Mouse (Mus musculus) left cerebral cortex, adult 9 months (tissue): ENCODE results near the gene Fut8.
"Not testable (repeated sequence)": the region's sequence is repeated elsewhere in the genome, so short reads cannot be mapped to it uniquely, and the experiment has no call there.

Experiments
- DNase-seq, 2 experiments: peaks; one replicate each; pipeline ENCODE4 v3.0.0; 2022; ENCODE audit warnings: low spot score in 2 of 2

Fut8 gene

DNA sequence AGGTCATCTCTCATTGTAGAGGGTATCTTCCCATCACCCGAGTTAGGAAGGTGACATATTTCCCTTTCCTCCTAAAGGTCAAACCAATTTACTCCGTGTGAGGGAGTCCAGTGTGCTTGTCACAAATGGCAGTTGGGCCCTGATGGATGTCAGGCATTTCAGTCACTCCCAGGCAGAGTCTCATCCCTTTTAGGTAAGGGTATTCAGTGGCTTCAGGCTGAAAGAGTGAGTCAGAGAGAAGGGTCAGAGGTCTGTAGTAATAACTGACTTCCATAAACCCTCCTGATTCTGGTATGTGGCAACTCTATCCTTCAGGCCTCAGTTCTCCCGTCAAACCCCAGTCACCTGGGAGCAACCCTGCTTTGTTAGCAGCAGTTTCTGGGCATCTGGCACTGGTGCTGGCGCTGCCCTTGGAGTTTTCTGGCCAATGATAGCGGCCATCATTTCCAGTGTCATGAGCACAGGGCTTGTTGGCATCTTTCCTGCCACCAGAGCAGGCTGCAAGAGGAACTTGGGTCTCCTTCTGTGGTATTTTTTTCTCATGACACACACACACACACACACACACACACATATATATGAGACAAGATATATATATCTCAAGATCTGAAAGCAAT, 262.6 kb downstream of the Fut8 start:
- no peak for DNase-seq

DNA sequence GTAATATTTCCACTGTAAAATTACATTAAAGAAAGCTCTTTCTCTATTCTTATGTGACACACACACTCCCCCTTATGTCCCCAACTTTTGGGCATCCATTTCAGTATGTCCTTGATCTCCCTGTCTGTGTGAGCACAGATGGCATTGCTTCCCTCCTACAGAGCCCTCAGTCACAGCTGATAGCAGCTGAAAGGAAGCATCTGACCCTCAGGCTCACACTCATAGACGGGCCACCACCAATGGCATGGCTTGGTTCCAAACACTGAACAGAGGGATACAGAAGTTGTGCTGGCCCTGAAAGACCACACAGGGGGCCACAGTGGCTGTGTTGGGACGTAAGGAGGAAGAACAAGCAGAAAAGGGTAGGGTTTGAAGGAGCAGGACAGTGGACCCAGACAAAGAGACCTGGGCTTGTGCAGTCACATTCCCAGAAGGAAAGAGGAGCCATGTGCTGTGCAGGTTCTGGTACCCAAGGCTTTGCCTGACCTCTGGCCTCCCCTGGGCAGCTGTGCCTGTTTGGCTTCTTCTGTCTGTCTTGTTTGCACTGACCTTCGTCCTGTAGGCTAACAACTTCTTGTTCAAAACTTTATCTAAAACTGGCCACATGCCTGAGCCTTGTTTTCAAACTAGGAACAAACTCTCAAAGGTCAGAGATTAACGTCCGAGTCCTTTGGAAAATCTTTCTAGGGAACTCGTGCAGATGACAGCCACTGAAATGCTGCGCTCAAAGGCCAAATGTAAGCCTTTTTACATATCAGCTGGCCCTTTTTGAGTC, 263.7 kb downstream of the Fut8 start:
- DNase-seq, result no peak

DNA sequence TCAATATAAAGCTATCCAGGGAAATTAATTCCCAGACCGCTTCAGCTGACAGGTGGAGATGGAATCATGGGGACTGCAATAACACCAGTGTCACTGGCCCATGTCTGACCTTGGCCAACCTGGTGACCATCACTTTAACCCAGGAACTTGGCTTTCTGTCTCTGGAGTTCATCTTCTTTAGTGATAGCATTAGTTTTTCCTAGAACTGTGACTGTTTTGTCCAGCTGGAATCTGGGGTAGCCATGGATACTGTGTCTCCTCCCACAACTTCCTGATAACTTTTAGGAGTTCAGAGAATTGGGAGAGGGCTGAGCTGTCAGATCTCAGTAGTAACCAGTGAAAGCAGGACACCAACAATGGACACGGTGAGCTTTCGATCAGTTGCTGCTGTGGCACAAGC, 264.3 kb downstream of the Fut8 start:
- no peak for DNase-seq

DNA sequence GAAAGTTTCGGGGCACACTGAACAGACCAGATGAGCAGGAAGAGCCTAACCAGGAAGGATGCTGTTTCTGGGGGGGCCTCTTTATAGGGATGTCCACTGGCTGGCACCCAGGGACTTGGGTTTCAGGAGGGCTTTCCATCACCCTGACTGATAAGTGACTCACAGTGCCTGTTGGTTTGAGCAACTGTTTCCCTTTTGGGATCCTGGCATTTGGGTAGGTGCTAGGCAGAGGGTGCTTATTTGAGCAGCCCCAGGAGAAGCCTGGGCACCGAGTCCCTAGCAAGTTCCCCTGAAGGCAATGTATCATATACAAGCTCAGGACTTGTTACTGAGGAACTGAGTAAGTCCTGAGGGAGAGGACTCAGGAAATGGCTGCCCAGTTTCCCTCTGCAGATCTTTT, 267.5 kb downstream of the Fut8 start:
- DNase-seq, result no peak

DNA sequence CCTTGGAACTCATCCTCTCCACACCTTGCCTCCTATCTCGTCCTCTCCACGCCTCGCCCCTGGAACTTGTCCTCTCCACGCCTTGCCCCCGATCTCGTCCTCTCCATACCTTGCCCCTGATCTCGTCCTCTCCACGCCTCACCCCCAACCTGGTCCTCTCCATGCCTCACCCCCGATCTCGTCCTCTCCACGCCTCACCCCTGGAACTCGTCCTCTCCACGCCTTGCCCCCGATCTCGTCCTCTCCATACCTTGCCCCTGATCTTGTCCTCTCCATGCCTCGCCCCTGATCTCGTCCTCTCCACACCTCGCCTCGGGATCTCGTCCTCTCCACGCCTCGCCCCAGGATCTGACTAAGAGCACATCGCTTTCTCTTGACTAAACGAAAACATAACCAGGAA, 269.8 kb downstream of the Fut8 start:
- no peak for DNase-seq

DNA sequence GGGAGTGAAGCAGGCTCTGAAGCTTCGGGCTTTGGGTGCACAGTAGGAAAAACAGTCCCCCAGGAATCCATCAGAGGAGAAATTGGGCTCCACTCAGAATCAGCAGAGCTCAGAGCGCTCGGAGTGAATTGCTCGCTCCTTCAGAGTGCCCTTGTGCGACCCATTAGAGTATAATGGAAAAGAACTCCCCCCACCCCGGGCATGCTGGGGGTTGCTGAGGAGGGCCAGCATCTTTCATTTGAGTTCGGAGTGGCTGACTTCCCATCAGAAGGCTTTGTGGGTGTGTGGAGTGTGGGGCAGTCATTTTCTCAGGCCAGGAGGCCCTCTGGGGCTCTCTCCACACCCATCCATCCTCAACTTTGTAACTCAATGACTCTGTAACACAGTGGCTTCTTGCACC, 272.8 kb downstream of the Fut8 start:
- no peak for DNase-seq

DNA sequence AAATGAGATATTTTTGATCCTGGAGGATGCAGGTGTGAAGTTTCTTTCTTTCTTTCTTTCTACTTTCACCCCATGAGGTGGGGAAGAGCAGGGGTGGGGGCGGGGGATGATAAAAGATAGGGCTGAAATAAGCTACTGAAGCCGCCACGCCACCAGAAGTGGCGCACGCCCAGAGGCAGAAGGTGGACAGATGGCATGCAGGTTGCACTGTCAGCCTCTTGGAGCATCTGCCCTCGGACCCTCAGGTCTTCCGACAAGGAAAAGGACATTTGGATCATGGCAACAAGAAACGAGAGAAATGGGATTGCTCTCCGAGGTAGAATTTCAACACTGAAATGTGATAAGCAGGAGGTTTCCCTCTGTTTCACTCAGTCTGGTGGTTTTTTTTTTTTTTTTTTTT, 273.3 kb downstream of the Fut8 start:
- DNase-seq, result no peak

DNA sequence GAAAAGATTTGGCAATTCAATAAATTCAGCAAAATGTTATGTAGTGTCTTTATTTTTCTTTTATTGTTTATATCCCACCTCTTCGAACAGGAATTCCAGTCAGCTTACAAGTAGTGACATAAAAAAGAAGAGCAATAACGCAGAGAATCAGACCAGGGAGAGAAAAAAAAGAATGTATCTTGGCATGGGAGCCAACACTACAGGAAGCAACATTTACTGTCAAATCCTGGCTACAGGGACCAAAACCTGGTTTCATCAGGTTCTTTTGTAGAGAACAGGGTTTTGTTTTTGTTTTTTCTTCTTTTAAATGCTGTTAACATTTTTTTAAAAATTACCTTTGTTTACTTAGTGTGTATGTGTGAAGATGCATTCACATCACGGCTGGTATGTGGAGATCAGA, 273.7 kb downstream of the Fut8 start:
- DNase-seq, result no peak

DNA sequence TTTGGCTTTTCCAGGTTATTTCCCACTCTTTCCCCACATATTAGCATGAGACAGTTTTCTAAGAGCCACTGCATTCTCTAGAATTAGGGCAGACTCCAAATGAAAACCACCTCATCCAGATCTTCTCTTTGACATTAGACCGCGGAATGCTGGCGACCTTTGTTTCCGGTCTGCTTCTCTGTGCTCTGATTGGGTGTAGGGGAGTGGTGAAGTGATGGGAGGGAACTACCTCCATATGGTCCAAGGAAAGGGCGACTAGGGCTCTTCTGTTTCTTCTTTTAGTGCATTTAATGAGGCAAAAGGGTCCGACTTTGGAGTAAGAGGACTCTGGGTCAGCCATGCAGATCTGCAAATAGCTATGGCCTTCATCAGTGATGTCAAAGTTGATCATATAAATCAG, 278.9 kb downstream of the Fut8 start:
- DNase-seq, result no peak

DNA sequence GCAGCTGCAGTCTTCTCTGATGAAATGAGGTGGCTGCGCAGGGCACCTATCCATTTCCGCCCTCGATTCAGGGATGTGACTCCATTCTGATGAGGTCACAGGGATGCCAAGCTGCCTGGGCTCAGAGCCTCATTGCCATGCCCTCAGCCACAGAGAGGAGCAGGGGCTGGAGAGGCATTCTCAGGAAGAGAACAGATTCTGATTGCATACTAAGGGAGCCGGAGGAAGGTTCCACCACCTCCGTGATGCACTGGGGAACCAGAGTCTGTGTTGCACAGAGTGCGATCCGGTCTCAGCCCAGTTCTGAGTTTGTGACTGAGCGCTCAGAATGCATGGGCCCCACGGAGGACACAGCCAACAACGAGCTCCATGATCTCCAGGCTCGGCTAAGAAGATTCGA, 279.8 kb downstream of the Fut8 start:
- DNase-seq, result no peak

DNA sequence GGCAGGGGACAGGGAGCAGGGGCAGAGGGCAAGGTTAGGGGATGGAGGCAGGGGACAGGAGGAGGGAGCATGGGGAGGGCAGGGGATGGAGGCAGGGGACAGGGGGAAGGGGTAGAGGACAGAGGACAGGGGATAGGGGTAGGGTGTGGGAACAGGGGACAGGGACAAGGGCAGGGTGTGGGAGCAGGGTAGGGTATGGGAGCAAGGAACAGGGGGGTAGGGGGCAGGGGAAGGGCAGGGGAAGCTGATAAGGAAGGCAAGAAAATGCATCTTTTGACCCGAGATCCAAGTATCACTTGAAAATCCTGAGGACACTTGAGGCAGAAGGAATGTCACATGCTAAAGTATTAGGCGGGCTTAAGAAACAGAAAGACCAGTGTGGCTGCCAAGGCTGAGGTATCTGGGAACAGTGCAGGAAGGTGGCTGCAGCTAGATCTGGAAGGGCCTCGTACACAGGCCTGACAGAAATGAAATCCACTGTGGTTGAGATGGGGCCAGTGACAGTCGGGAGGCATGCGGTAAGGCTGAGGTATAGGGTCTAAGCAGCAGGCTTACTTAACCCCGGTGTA, 281.7 kb downstream of the Fut8 start:
- DNase-seq, result no peak

DNA sequence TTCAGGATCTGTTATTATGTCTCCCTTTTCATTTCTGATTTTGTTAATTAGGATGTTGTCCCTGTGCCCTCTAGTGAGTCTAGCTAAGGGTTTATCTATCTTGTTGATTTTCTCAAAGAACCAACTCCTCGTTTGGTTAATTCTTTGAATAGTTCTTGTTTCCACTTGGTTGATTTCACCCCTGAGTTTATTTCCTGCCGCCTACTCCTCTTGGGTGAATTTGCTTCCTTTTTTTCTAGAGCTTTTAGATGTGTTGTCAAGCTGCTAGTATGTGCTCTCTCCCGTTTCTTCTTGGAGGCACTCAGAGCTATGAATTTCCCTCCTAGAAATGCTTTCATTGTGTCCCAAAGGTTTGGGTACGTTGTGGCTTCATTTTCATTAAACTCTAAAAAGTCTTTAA, 286.1 kb downstream of the Fut8 start:
- not testable (repeated sequence) for DNase-seq
